Mouse (Mus musculus) kidney, adult 18-20 months (tissue): ENCODE measurements around the gene Vldlr.
A peak's percentile ranks its signal among the peaks of the same experiment; 100 is the strongest.

Experiments
- DNase-seq: peaks from one replicate; pipeline ENCODE4 v3.0.0; 2021

Vldlr gene

DNA sequence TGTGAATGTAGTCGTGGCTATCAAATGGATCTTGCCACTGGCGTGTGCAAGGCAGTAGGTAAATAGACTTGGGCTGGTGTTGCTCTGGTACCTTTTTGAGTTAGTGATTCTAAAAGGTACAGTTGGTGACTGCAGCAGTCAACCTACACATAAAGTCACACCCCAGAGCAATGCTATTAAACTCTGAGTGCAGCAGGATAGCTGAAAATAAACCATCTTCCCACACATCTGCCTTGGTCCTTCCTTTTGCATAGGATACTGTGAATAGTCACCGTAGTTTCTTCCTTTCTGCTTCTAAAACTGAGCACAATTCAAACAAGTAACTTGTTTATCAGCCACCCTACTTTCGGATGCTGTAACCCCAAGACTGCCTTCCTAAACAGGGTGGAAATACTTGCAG is 23.6 kb downstream of the Vldlr start:
- DNase-seq, result no peak

DNA sequence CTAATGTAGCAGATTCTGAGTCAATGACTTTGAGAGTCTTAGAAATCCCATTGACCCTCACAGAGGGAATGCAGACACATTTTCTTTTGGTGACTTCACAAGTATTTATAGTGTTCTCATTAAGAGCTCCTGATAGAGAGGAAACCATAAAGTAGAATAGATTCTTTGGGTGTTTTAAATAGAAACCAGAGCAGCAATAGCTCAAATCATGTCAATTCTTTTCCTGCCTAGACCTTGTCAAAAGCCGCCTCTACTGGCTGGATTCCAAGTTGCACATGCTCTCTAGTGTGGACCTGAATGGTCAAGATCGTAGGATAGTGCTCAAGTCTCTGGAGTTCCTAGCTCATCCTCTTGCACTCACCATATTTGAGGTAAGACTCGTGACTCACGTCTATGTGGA is 27.2 kb downstream of the Vldlr start:
- DNase-seq, result no peak

DNA sequence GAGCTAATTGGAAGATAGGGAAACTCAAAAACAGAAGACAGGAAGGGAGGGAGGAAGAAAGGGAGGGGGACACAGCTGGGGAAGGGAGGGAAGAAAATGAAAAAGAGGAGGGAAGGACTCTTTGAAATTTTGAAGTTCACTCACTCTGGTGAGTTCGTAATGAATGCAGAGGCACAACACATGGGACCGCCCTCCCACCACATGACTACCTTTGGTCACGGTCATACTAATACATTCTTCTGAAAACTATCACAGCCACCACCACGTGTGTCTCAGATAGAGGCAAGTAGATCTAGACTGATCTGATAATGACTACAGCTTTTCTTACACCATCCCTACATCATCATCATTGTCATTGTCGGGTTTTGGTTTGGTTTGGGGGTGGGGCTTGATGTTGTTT is 38.5 kb downstream of the Vldlr start:
- DNase-seq, result peak; percentile 42

DNA sequence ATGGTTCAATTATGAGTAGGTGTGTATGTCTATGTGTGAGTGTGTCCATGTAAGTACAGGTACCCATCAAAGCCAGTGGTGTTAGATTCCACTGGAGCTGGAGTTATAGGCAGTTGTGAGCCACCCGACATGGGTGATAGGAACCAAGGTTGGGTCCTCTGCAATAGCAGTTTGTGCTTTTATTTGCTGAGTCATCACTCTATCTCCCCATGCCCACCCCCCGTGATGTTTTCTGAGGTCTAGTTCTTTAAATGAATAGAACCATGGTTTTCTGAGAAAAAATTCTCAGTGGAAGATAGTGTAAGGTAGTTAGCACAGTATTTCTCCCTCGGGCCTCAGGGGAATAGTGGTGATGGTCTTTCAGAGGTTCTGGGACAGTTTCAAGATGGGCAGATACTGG is 39.4 kb downstream of the Vldlr start:
- DNase-seq, result no peak

DNA sequence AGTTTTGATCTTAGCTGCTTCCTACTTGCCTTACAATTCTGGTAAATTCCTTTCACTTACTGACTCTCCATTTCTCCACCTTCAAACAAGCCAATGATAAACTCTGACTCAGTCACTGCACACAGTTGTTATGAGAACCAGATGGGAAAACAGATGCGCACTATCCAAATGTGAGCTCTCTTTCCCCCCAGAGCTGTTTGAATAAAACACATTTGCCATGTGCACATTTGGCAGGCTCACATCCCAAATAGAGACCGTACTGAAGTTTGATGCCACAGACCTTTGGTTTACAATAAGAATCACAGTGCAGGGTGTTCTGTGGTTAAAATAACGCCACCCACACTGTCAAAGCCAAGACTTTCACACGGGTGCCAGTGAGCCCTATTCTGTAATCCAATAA is 43.8 kb downstream of the Vldlr start:
- no peak for DNase-seq

DNA sequence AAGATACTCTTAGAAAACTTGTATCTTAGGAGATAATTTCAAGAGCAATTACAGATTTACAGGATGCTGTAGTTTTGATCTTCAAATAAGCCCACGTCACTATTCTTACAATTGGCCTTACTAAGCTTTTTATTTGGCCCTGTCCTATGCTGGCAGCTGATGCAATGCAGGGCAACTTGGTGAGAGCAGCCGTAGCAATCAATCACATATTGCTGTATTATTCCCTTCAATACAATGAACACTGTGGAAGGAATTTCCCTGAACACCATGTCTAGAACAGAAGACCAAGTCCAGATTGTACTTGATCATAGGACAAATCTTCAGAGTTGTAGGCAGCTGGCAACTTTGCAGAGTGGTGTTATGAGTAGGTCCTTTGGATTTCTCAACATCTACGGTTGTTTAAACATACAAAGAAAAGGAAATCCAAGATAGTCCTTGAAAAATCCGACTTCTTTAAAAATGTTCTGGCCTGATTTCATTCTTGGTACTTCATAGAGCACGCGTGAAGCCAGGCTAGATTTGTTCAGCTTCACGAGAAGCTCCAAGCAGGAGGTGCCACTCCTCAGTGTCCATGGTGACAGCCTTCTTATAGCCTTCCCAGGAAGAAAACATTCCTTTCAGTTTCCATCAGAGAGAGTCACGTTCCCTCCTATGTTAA is 44.5 kb downstream of the Vldlr start:
- DNase-seq, result no peak

DNA sequence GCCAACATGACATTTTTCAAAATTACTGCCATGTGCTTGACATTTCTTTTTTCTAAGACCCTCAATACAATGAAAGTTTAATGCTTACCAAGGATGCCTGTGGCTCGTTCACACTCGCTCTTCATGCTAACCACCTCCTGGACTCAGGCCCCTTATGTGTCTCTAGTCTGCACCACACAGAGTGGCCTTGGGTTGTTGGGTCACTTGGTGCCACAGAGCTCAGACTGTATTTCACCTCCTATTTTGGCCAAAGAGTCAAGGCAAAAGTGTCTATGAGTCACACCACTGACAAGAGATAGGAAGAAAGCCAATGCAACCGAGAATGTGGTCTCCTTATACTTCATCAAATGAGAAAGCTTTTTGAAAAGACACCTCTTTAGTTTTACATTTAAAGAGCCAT is 45.9 kb downstream of the Vldlr start:
- no peak for DNase-seq

DNA sequence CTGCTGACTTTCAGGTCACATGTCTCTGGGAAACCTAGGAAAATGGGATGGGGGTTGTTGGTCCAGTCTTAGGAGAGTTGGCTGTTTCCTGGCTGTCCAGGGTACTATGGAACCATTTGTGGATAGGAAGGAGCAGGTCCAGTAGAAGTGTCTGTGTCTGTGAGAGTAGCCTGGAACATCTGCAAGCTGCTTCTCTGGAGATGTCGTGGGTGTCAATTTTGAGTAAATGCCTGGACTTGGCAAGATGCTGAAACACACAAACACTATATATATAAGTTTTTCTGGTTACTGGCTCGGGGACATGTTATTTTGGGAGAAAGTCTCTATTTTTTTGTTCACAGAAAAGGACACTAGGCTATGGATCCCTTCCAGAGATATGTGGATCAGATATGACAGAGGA is 57.1 kb downstream of the Vldlr start:
- no peak for DNase-seq

DNA sequence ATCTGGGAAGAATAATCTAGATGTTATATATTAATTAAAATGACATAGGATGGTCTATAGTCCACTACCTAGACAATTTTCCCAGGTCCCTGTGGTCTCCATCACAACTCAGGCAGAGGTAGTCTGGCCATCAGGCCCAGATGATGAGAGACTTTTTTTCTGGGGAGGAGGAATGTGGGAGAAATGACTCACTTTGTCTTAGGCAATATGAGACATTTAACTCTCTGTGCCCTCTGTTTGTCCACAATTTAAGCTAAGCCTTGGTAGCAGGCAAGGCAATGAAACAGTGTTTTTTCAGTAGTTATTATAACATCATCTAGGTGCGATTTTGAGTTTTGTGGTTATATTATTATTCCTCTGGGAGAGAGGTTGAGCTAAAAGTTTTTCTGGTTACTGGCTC is 58.1 kb downstream of the Vldlr start:
- DNase-seq, result no peak

DNA sequence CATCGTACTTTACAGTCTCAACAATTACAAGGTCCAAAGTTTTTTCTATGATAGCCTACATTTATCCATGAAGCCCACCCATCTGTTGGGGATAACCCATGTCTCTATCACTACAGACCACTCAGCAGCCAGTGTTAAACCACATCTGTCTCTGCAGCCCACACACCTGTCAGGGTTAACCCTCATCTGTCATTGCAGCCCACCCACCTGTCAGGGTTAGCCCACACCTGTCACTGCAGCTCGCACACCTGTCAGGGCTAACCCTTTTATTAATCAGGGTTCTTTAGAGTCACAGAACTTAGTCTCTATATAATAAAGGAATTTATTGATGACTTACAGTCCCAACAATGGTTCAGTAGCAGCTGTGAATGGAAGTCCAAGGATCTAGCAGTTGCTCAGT is 62.9 kb downstream of the Vldlr start:
- DNase-seq, result no peak
